Mouse (Mus musculus) heart, adult 2 months (tissue): ENCODE data around the gene Fam189a2.

Experiments
- CTCF ChIP-seq: fragments of 200-600 bp; IDR thresholded peaks from 2 replicates; pipeline ENCODE4 v1.8.1; 2022; ENCODE audit warnings: antibody characterized with exemption, mild to moderate bottlenecking, moderate library complexity
- EP300 ChIP-seq: fragments of 200-500 bp; IDR thresholded peaks from 2 replicates; pipeline ENCODE4 v1.6.1; 2011; ENCODE audit warnings: low read depth, low read length, control low read depth; ENCODE audit not compliant: insufficient read depth
- POLR2A ChIP-seq: fragments of 200-500 bp; IDR thresholded peaks from 2 replicates; pipeline ENCODE4 v1.6.1; 2011; ENCODE audit warnings: mild to moderate bottlenecking, low read depth, low read length, control low read depth; ENCODE audit not compliant: insufficient read depth

- TF ChIP-seq CTCF (no peak), POLR2A (no peak), EP300 (no peak)
These were observed 52.8 kb downstream of the Fam189a2 start for GRCm38 (mm10) chr19:23977901-23978443.
